In the genomic region with DNA sequence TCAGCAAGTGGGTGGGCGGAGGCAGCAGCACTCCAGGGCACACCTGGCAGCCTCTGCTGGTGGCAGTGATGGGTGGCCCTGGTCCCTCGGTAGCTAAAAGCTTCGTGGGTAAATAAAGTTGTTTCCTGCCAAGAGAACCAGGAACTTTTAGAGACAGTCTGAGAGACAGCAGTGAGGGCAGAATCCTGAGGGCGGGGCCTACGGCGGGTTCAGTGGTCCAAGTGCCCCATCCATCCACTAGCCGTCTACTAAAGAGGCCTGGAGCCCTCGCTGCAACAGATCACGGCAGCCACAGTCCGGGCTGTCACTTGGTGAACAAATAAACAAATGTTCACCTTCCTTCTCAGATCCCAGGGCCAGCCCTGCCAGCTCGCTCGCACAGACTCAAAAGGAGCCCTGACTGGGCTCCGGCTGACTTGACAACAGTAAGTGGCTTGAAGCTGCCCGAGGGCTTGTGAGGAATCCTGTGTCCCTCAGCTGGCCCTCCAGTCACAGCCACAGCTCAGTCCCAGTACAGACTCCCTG, we compare ENCODE assay signal across 8 mouse cellular contexts. TPM values are rescaled to one million over a fixed set of nuclear protein-coding genes. Genes with fewer than 3 reads are reported as not detected.
DNase-seq lines count a peak whose midpoint lies in the region; ATAC-seq and TF ChIP-seq lines count a peak whose summit lies in the region.

No protein-coding gene starts in this region.

- H3K4me1 ChIP-seq in E14TG2a.4 (replicated peaks; ENCODE audit: low read depth, low read length): peaks cover 93% of the 10 kb centered on the region
- peaks cover 94% of the 10 kb centered on the region for H3K4me1 ChIP-seq in forebrain, embryonic 12.5 days

- peak; percentile 7; the same call in 1 of the 2 replicates for ATAC-seq in forebrain, embryonic 12.5 days (ENCODE audit: low FRiP score)
- no peak for ATAC-seq in monocyte, adult 5-6 weeks (replicated peaks; ENCODE audit: insufficient number of reproducible peaks, low FRiP score, low TSS enrichment, poor library complexity, severe bottlenecking)

- H3K27me3 ChIP-seq in E14TG2a.4 (ENCODE audit: insufficient read depth, low read length): peaks cover 24% of the 10 kb centered on the region
- H3K27me3 ChIP-seq in forebrain, embryonic 12.5 days: no peaks in the 10 kb centered on the region

- H3K4me3 ChIP-seq in E14TG2a.4 (replicated peaks; ENCODE audit: low read length): peak overlapping the region; percentile 68
- H3K4me3 ChIP-seq in forebrain, embryonic 12.5 days (replicated peaks): peak overlapping the region; percentile 94

- no peak for TF ChIP-seq CTCF in E14TG2a.4 (conservative IDR thresholded peaks at IDR 0.05; ENCODE audit: low read length)

- peak overlapping the region; percentile 99 for H3K4me2 ChIP-seq in forebrain, embryonic 12.5 days

- peak overlapping the region; percentile 100 for H3K27ac ChIP-seq in forebrain, embryonic 12.5 days

- DNase-seq in heart, adult 11 months: peak; percentile 94
- DNase-seq in heart, adult 9 months (ENCODE audit: low spot score in 2 of 2): no peak
- peak; percentile 54 for DNase-seq in kidney, postnatal 14 days
- DNase-seq in naive thymus-derived CD4-positive, alpha-beta T cell, adult 2 months (ENCODE audit: low read depth): peak; percentile 69
- DNase-seq in urinary bladder, postnatal 4 days (ENCODE audit: low spot score in 2 of 2): no peak

- no peaks in the 10 kb centered on the region for H3K9me3 ChIP-seq in E14TG2a.4 (ENCODE audit: low read length)
- H3K9me3 ChIP-seq in forebrain, embryonic 12.5 days: no peaks in the 10 kb centered on the region

- H3K36me3 ChIP-seq in E14TG2a.4 (ENCODE audit: insufficient read depth, low read length): peaks cover 19% of the 10 kb centered on the region
- peaks cover 21% of the 10 kb centered on the region for H3K36me3 ChIP-seq in forebrain, embryonic 12.5 days (replicated peaks)

- 4% methylated on average over 14 of the region's 14 CpGs for WGBS in forebrain, embryonic 12.5 days

- H3K9ac ChIP-seq in forebrain, embryonic 12.5 days: peak overlapping the region; percentile 68

RNA-seq across cellular contexts. Expression of a gene that starts 5.2 kb away (rescaled TPM):
- polyA plus RNA-seq in forebrain, embryonic 12.5 days (2016; fragmentation: Nextera tagmentation; extraction: Ambion mirVana): 570 and 587 TPM in 2 replicates
- total RNA-seq in monocyte, adult 5-6 weeks (2017): 646 to 794 TPM (median 705 TPM) in 3 replicates

RNA-seq across cellular contexts. Expression of a gene that starts 20.9 kb away (rescaled TPM):
- polyA plus RNA-seq in forebrain, embryonic 12.5 days (2016; fragmentation: Nextera tagmentation; extraction: Ambion mirVana): 1.7 and 2.6 TPM in 2 replicates
- total RNA-seq in monocyte, adult 5-6 weeks (2017): 0.10 TPM in 1 of 3 replicates, not detected in the others

RNA-seq across cellular contexts. Expression of a gene that starts 39.4 kb away (rescaled TPM):
- 8.5 and 10.6 TPM in 2 replicates for polyA plus RNA-seq in forebrain, embryonic 12.5 days (2016; fragmentation: Nextera tagmentation; extraction: Ambion mirVana)
- not detected in 3 replicates for total RNA-seq in monocyte, adult 5-6 weeks (2017)

RNA-seq across cellular contexts. Expression of a gene that starts 42.5 kb away (rescaled TPM):
- 22.1 and 26.3 TPM in 2 replicates for polyA plus RNA-seq in forebrain, embryonic 12.5 days (2016; fragmentation: Nextera tagmentation; extraction: Ambion mirVana)
- total RNA-seq in monocyte, adult 5-6 weeks (2017): 5.5 to 11.1 TPM (median 8.8 TPM) in 3 replicates

RNA-seq across cellular contexts. Expression of a gene that starts 49.3 kb away (rescaled TPM):
- polyA plus RNA-seq in forebrain, embryonic 12.5 days (2016; fragmentation: Nextera tagmentation; extraction: Ambion mirVana): 0.80 and 1.2 TPM in 2 replicates
- 1.4 TPM in 1 of 3 replicates, not detected in the others for total RNA-seq in monocyte, adult 5-6 weeks (2017)

Comparison
In these comparisons a context has a peak if more than half of its experiments do, and no peak if none do; other contexts are left out.
1. DNase-seq: peak in heart, adult 11 months (single experiment), kidney, postnatal 14 days (single experiment) and naive thymus-derived CD4-positive, alpha-beta T cell, adult 2 months (single experiment); none in heart, adult 9 months (0 of 2) and urinary bladder, postnatal 4 days (0 of 2).